Mouse (Mus musculus) ES-E14 (cell line): ENCODE measurements around the gene Lifr.

Experiments used
- CHD2 ChIP-seq: IDR thresholded peaks from 2 replicates; pipeline ENCODE4 v1.6.1; 2014; ENCODE audit warnings: mild to moderate bottlenecking, low read depth, low read length, inconsistent platforms
- HCFC1 ChIP-seq: IDR thresholded peaks from 2 replicates; pipeline ENCODE4 v1.6.1; 2012; ENCODE audit warnings: low read length, inconsistent platforms, borderline replicate concordance; ENCODE audit not compliant: insufficient read depth

DNA sequence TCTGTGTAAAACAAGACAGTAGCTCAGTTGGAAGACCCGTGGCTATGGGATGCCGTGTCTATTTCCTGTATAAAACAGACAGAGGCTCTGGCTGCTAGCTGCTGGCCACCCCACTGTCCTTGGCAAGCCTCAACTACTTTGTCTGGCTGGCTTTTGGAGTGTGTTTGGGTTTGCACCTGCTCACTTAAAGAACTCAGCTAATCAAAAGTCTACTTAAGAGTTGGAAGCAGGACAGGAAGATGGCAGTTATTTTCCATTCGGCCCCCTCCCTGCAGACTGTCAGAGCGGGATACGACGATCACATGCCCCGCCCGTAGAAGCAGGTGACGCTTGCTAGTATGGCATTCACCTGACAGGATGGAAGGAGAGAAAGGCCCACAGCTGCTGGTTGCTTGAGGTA, 54.5 kb downstream of the Lifr start:
- TF ChIP-seq CHD2 (no peak), HCFC1 (no peak)
